Mouse (Mus musculus) stomach, embryonic 14.5 days (tissue): ENCODE results near the gene Akap13. TPM values are rescaled to one million over a fixed set of nuclear protein-coding genes. Genes with fewer than 3 reads are reported as not detected.

ENCODE experiments used
- ATAC-seq: fragments of 200-750 bp; cut with Nextera tagmentation; 2 replicates; pipeline ENCODE4 v1.8.0; 2017; ENCODE audit warnings: low read depth, moderate TSS enrichment; ENCODE audit not compliant: insufficient number of reproducible peaks, insufficient read depth, low FRiP score
- H3K27ac ChIP-seq: fragments of 300-500 bp; sonication (generic); 2 replicates; pipeline ENCODE4 v1.5.1; 2014; ENCODE audit warnings: mild to moderate bottlenecking, low read length, moderate library complexity, mixed read lengths
- H3K27me3 ChIP-seq: fragments of 300-500 bp; sonication (generic); 2 replicates; pipeline ENCODE4 v1.6.1; 2014; ENCODE audit warnings: low read length, control low read depth, mixed read lengths; ENCODE audit not compliant: control insufficient read depth, insufficient read depth
- H3K36me3 ChIP-seq: fragments of 300-500 bp; sonication (generic); 2 replicates; pipeline ENCODE4 v1.6.1; 2014; ENCODE audit warnings: mild to moderate bottlenecking, control low read depth, low read length, moderate library complexity, mixed read lengths; ENCODE audit not compliant: control insufficient read depth, insufficient read depth
- H3K4me1 ChIP-seq: fragments of 300-500 bp; sonication (generic); 2 replicates; pipeline ENCODE4 v1.6.1; 2014; ENCODE audit warnings: low read length, control low read depth, mixed read lengths; ENCODE audit not compliant: control insufficient read depth, insufficient read depth
- H3K4me2 ChIP-seq: fragments of 300-500 bp; sonication (generic); replicated peaks from 2 replicates; pipeline ENCODE4 v1.6.1; 2014; ENCODE audit warnings: low read depth, low read length, control low read depth
- H3K4me3 ChIP-seq: fragments of 300-500 bp; sonication (generic); 2 replicates; pipeline ENCODE4 v1.5.1; 2014; ENCODE audit warnings: low read depth, low read length, control low read depth
- H3K9ac ChIP-seq: fragments of 300-500 bp; sonication (generic); replicated peaks from 2 replicates; pipeline ENCODE4 v1.6.1; 2014; ENCODE audit warnings: low read depth, mild to moderate bottlenecking, control low read depth, low read length, moderate library complexity, mixed read lengths
- H3K9me3 ChIP-seq: fragments of 300-500 bp; sonication (generic); 2 replicates; pipeline ENCODE4 v1.6.1; 2016; ENCODE audit warnings: low read depth, low read length, control low read depth; ENCODE audit not compliant: control insufficient read depth
- WGBS: fragments of 180-500 bp; shearing (Covaris S2); extraction: QIAGEN DNeasy Blood & Tissue Kit; methylation state at CpG from one replicate; pipeline ENCODE4 v1.1.7; 2014; 5-methylcytosine and 5-hydroxymethylcytosine counted together
- polyA plus RNA-seq: library from polyadenylated mRNA; unstranded; fragments of >200 nt; fragmentation: Nextera tagmentation; extraction: Ambion mirVana; gene quantifications from 2 replicates; pipeline ENCODE4 v1.2.1, GENCODE M21; 2014

Gene Akap13
- polyA plus RNA-seq, 1 experiment from 2014 or later, result 74.0 TPM

DNA sequence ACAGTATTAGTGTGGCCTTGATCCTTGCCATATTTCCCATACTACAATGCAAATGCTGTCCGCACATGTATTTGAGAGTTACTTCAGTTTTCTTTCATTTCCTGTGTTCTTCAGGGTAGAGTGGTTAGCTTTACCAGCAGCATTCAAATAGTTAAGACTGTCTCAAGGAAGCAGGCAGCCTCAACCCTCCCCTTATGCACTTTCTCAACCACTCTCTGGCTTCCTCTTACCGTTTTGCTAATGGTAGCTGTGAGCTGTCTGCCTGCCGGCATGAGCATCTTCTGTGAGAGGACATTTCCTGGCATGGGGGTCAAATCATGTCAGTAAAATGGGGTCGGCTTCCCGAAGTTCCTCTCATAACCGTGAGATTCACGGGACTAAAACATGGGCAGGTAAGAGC is 246.4 kb downstream of the Akap13 start:
- Histone ChIP-seq H3K27ac (no peak overlapping the region), H3K9ac (no peak overlapping the region), H3K4me1 (no peaks in the 10 kb centered on the region), H3K4me2 (no peak overlapping the region), H3K9me3 (no peaks in the 10 kb centered on the region), H3K36me3 (peaks cover 35% of the 10 kb centered on the region), H3K27me3 (no peaks in the 10 kb centered on the region), H3K4me3 (no peak overlapping the region)
- 68% methylated on average over 7 of the region's 7 CpGs for WGBS
- no peak for ATAC-seq

DNA sequence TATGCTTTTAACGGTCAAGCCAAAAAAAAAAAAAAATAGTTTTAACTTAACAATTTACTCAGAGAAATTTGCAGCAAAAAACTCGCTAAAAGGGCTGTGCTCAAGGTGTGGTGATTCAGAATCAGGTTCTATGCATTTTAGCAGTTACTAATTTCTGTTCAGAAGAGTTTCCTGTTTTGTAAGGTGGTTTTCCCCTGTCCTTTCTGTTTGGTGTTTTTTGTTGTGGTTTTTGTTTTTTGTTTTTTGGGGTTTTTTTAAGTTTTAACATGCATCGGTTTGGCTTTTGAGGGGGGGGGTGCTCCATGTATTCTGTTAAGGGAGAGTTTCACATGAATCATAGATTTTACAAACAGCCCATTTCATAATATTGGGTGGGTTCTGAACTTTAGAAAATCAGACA is 247.0 kb downstream of the Akap13 start:
- Histone ChIP-seq H3K9me3 (no peaks in the 10 kb centered on the region), H3K27ac (no peak overlapping the region), H3K4me1 (no peaks in the 10 kb centered on the region), H3K4me3 (no peak overlapping the region), H3K36me3 (peaks cover 33% of the 10 kb centered on the region), H3K9ac (no peak overlapping the region), H3K27me3 (no peaks in the 10 kb centered on the region), H3K4me2 (no peak overlapping the region)
- 85% methylated on average over 3 of the region's 3 CpGs for WGBS
- no peak for ATAC-seq

DNA sequence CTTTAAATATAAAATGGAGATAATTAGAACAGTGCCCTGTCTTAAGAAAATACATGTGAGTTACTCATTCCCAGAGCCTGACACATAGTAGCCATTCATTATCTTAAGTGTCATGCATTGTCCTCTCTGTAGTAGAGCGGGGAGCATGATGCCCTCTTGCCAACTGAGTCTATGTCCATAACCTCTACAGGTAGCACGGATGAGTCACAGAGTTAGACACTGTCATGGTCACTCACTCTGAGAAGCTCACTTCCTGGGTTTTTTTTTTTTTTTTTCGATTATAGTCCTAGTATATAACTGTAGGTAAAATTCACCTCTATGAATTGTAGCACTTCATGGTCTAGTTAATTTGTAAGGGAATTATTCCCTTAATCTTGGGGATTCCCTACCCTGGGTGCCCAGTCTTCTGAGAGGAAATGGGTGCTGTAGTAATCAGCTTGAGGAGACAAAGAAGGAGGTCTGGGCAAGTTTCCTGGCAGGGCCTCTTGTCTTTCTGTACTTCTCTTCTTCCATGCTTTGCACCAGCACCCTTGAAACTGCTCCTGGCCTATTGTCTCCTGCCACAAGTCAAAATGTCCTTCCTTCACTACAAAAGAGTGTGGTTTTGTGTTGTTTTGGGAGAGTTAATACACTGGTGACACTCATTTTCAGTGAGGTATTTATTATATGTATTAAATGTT is 247.8 kb downstream of the Akap13 start:
- no peak for ATAC-seq
- no peak overlapping the region for H3K9ac ChIP-seq
- no peak overlapping the region for H3K27ac ChIP-seq
- H3K36me3 ChIP-seq, result peaks cover 32% of the 10 kb centered on the region
- H3K27me3 ChIP-seq, result no peaks in the 10 kb centered on the region
- H3K4me3 ChIP-seq, result no peak overlapping the region
- no peak overlapping the region for H3K4me2 ChIP-seq
- WGBS, result 92% methylated on average over 3 of the region's 3 CpGs
- no peaks in the 10 kb centered on the region for H3K4me1 ChIP-seq
- no peaks in the 10 kb centered on the region for H3K9me3 ChIP-seq

DNA sequence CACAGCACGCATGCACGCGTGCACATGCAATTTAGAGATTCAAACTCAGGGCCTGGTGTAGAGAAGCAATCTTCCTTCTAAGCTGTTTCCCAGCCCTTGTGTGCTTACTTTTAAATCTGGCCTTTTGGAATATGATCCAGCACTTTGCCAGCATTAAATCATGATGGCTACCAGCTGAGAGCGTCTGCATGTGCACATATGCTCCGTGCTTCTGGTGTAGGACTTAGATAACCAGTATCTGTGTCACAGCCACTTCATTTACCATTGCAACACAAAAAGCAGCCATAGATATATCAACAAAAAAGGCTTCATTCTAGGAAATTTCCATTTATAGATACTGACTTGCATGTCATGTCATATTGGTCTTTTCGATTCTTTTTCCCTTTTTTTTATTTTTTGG is 249.5 kb downstream of the Akap13 start:
- Histone ChIP-seq H3K9me3 (no peaks in the 10 kb centered on the region), H3K36me3 (peaks cover 27% of the 10 kb centered on the region), H3K4me1 (no peaks in the 10 kb centered on the region), H3K27me3 (no peaks in the 10 kb centered on the region), H3K4me2 (no peak overlapping the region), H3K27ac (no peak overlapping the region), H3K9ac (no peak overlapping the region), H3K4me3 (no peak overlapping the region)
- ATAC-seq, result no peak
- 93% methylated on average over 6 of the region's 6 CpGs for WGBS

DNA sequence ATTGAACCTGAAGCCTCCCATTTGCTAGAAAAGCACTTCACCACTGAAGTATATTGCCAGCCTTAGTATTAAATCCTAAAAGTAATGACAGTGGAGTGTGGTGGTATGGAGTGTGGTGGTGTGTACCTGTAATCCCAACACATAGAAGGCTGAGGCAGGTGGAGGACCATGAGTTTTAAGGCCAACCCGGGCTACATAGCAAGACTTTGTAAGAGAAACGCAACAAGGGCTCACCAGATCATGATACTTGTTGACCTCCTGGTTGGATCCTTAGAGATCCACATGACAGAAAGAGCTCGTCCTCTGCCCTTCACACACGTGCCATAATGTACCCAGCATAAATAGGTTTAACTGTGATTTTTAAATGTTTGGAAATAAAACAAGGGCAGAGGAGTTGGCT is 254.6 kb downstream of the Akap13 start:
- no peak overlapping the region for H3K4me3 ChIP-seq
- no peaks in the 10 kb centered on the region for H3K9me3 ChIP-seq
- peaks cover 12% of the 10 kb centered on the region for H3K36me3 ChIP-seq
- 93% methylated on average over 4 of the region's 4 CpGs for WGBS
- no peaks in the 10 kb centered on the region for H3K27me3 ChIP-seq
- H3K27ac ChIP-seq, result no peak overlapping the region
- H3K4me2 ChIP-seq, result no peak overlapping the region
- no peak overlapping the region for H3K9ac ChIP-seq
- no peaks in the 10 kb centered on the region; the same call in 1 of the 2 replicates for H3K4me1 ChIP-seq
- no peak for ATAC-seq

DNA sequence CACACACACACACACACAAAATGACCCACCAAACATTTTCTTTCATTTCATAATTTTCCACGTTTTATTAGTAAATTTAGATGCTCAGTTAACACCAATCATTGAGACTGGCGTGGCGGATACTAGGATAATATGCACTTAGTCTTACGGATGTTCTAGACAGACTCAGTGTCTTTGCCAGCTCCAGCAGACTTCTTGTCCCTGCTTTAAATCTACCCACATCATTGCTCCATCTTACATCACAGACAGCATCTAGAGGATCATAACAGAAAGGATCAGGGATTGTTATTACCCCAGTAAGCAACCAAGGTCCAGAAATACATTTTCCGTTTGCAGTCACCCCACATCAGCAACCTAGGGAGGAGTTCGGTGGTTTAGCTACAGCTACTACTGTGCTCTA is 255.6 kb downstream of the Akap13 start:
- 87% methylated on average over 6 of the region's 6 CpGs for whole genome bisulfite sequencing
- H3K9me3 ChIP-seq, result no peaks in the 10 kb centered on the region
- H3K9ac ChIP-seq, result no peak overlapping the region
- no peak overlapping the region for H3K4me2 ChIP-seq
- no peak overlapping the region for H3K27ac ChIP-seq
- peaks cover 10% of the 10 kb centered on the region for H3K36me3 ChIP-seq
- no peaks in the 10 kb centered on the region for H3K27me3 ChIP-seq
- no peak overlapping the region for H3K4me3 ChIP-seq
- ATAC-seq, result no peak
- peaks cover 2% of the 10 kb centered on the region; the same call in 1 of the 2 replicates for H3K4me1 ChIP-seq

DNA sequence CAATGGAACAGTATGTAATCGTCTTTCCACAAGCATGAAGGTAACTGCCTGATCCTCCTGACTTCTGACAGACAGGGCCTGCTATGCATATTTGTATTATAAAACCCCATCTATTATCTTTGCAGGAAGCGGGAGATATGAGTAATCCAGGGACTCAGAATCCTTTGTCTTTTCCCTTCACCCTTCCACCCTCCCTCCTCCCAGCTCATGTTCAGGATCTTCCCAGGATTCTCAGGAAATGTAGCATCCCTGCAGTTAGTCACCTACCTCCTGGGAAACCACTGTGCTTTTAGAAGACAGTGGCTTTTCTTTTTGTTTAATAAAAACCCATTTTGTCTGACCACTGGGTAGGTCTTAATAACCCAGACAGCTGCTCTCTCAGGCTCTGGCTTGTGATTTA is 256.1 kb downstream of the Akap13 start:
- Histone ChIP-seq H3K4me1 (peaks cover 4% of the 10 kb centered on the region; the same call in 1 of the 2 replicates), H3K27me3 (no peaks in the 10 kb centered on the region), H3K4me3 (no peak overlapping the region), H3K9ac (no peak overlapping the region), H3K36me3 (peaks cover 7% of the 10 kb centered on the region; the same call in 1 of the 2 replicates), H3K4me2 (no peak overlapping the region), H3K9me3 (no peaks in the 10 kb centered on the region), H3K27ac (peak overlapping the region; percentile 7)
- 58% methylated on average over 2 of the region's 2 CpGs for WGBS
- no peak for ATAC-seq

DNA sequence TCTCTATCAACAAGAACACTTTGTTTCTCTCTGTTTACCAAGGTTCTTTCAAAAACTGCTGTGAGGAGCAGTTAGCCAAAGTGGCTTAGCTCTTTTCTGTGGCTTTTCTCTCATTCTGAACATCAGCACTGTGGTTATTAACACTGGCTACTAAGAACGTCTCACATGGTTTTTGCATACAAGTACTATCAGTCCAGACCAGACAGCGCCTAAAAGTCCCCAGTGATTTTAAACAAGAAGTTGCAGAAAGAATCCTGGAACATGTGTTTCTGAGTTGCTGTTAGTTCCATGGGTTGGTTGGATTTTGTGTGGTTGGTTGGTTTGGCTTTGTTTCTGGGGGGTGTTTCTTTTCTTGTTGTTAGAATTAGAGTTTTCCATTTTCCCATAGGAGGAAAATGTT is 257.5 kb downstream of the Akap13 start:
- H3K27me3 ChIP-seq, result no peaks in the 10 kb centered on the region
- H3K9me3 ChIP-seq, result no peaks in the 10 kb centered on the region
- peaks cover 4% of the 10 kb centered on the region; the same call in 1 of the 2 replicates for H3K4me1 ChIP-seq
- WGBS, result 74% methylated on average over 2 of the region's 2 CpGs
- H3K4me3 ChIP-seq, result no peak overlapping the region
- peaks cover 7% of the 10 kb centered on the region; the same call in 1 of the 2 replicates for H3K36me3 ChIP-seq
- H3K9ac ChIP-seq, result no peak overlapping the region
- no peak overlapping the region for H3K4me2 ChIP-seq
- no peak for ATAC-seq
- H3K27ac ChIP-seq, result no peak overlapping the region

DNA sequence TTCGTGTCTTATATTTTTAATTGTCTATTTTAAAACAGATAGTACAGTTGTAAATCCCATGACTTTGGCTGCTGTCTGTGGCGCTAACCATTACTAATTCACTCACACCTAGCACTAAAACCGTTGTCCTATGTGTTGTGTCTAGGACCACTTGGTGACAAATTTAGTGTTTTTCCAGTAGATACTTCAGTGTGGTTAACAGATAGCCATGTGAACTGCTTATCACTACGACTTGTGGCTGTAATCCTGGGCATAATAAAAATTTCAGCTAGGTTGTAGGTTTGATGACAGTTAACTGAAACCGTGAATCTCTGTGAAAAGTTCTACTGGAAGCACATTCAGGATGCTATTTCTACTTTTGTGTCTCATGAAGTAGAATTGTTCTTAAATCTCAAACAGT is 258.6 kb downstream of the Akap13 start:
- no peak for ATAC-seq
- 87% methylated on average over 5 of the region's 5 CpGs for WGBS
- H3K4me2 ChIP-seq, result no peak overlapping the region

More for the DNA sequence above, 258.6 kb downstream of the Akap13 start:
- no peaks in the 10 kb centered on the region for H3K27me3 ChIP-seq
- peaks cover 4% of the 10 kb centered on the region; the same call in 1 of the 2 replicates for H3K4me1 ChIP-seq
- H3K9ac ChIP-seq, result no peak overlapping the region
- no peak overlapping the region for H3K4me3 ChIP-seq
- no peaks in the 10 kb centered on the region for H3K9me3 ChIP-seq
- peaks cover 7% of the 10 kb centered on the region; the same call in 1 of the 2 replicates for H3K36me3 ChIP-seq
- no peak overlapping the region for H3K27ac ChIP-seq
